Mouse (Mus musculus) lung, postnatal 25 days (tissue): Measurements from ENCODE around the gene Pde8a.
A peak's percentile ranks its signal among the peaks of the same experiment; 100 is the strongest.

Experiments
- DNase-seq: peaks from one replicate; pipeline ENCODE4 v3.0.0; 2022; ENCODE audit warnings: low spot score

Gene Pde8a

DNA sequence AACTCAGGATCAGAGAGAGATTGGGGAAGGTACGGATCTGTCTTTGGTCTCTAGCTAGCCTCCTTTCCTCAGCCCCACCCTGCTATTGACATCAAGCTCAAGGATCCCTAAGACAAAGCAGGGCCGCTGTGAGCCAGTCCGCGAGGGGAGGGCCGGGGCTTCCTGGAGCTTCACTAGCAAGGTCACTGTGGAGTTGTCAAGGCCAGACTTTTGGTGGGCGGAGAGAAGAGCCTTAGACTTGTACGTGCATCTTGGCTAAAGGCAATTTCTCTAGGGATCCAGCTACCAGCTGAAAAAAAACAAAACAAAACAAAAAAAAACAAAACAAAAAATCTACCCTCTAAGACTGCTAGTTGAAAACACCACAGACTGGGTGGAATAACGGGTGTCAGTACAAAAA lies 1.6 kb upstream of the Pde8a start:
- no peak for DNase-seq

DNA sequence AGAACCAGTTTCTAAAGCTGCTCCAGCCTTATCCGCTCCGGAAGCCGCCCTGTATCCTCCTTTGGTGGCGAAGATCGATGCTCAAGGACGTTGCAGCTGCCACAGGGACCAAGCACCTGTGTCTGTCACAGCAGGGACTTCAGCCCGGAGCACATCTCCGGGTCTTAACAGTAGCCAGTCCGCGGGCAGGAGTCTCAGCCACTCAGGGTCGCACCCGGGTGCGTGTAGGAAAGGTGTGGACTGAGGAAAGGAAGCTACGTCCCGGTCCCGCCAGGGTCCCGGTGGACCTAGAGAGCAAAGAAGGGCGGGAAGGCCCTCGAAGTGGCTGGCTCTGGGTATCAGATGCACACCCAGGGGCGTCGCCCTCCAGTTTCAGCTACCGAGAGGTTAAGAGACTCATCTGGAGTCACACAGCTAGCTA lies 1.1 kb upstream of the Pde8a start:
- peak; percentile 63 for DNase-seq

DNA sequence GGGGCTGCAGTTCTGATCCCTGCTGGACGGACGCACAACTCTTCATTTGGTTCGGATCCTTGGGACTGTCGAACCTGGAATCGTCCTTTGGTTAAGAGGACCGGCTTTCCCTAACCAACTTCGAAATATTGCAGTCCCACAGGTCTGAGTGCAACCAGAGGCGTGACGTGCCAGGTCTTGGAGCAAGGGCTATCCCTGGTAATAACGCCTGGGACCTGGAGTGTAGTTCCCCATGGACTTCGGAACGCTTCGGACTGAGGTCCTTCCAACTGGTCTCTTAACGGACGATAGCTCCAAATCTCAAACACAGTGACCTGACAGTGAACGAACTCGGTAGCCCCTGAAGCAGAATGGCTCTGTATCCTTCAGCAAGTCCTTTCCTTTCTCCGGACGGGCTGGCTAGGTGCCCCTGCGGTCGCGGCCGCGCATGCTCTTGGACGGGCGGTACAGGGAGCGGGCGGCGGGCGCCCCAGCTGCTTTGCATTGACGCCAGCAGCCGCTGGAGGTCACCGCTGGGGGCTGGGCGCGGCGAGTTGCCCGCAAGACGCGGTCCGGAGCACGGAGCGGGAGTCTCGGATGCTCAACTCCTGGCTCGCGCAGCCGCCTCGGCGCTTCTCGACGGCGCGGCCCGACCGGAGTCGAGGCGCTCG lies 574 bp upstream of the Pde8a start:
- peak; percentile 96 for DNase-seq

DNA sequence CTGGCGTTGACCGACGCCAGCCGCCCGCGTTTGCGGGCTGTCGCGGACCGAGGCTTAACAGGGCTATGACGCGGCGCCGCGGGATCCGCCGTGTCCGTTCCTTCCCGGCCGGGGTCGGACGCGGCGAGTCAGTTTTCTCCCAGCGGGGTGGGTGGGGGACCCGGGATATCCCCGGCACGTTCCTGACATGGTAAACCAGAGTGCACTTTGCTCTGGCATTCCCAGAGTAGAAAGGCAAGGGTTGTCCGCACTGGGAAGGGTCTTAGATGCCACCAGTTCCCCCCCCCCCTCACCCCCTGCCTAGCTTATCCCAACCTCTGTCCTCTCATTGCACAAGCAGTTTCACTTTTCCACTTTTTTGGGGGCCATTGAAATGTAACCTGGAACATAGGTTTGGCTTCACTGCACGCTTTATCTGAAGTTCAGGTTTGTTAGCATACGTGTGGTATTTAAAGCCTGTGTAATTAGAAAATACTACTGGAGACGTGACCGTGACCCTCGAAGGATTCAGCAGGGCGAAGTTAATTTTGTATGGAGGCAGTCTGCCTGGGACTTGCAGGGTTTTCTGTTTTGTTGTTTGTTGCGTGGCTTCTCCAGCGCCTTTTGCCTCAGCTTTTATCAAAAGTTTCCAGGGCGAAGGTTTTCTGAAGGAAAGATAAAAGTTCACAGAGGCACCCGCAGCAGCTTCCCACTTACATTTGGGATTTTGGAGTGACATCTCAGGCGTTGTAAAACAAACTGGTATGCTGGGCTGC lies 934 bp downstream of the Pde8a start:
- no peak for DNase-seq

DNA sequence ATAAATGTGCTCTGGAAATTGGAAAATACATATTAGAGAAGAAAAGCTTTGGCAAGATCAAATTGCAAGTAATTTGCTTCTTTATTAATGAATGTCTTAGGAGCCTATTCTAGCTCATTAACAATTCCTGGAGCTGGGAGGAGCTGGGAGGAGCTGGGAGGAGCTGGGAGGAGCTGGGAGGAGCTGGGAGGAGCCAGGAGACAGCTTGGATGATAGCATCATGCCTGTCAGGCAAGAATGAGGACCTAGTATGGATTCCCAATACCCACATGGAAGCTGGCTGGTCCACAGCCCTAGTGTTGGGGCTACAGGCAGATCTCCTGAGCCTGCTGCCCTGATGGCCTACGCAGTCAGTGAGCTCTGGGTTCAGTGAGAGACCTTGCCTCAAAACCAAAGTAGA lies 2.6 kb downstream of the Pde8a start:
- DNase-seq, result no peak

DNA sequence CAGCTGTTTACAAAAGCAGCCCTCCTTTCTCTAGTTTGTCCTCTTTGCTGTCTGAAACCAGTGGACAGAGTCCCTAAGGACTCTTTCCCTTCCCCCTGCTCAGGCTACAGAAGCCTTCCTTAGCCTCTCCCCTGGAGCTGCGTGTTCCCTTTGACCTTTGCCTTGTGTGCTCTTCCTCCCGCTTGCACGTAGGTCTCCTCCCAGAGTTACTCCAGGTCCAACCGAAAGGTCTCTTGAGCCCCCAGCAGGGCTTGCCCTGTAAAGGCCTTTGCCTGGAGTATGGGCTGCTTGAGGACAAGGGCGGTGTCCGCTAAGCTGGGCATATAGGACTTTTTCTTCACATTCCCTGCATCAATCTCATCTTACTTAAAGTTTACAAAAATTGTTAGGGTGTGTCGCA lies 5.9 kb downstream of the Pde8a start:
- no peak for DNase-seq

GRCm38 (mm10) chr7:81220381-81220780 lies 7.0 kb downstream of the Pde8a start:
- DNase-seq, result no peak

DNA sequence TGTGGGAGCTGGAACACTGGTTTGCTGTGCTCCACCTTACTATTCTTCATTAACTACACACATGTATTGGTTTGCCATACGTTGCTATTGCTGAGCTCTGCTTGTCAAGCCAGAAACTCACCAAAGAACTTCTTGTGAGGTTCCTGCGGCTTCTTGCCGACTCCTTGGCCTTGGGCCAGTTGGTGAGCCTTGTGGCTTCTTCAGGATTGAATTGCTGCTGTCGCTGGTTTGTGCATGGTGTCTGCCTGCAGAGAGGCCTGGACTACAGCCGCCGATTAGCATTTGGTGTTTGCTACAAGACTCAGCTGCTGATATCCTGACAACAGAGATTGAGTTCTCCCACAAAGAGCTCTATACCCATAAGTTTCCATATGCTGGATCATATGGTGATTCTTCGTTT lies 10.9 kb downstream of the Pde8a start:
- no peak for DNase-seq

- no peak for DNase-seq
Measured at GRCm38 (mm10) chr7:81230091-81230792, 16.8 kb downstream of the Pde8a start.

DNA sequence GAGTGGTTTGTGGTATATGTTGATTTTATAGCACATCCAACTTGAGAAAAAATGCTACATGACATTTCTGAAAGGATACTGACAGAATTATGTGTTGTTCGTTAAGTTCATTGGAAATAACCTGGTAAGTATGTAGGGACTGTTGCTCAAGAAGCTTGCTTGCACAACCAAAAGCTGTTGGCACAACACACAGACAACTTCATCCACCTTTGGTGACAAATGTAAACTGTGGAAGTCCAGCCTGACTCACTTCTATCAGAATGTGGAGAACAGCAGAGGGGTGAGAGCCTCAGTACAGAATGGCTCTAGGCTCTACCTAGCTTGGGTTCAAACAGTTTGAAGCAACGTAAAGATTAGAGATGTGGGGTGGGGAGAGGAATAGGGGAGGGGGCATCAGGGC lies 19.3 kb downstream of the Pde8a start:
- peak; percentile 43 for DNase-seq

DNA sequence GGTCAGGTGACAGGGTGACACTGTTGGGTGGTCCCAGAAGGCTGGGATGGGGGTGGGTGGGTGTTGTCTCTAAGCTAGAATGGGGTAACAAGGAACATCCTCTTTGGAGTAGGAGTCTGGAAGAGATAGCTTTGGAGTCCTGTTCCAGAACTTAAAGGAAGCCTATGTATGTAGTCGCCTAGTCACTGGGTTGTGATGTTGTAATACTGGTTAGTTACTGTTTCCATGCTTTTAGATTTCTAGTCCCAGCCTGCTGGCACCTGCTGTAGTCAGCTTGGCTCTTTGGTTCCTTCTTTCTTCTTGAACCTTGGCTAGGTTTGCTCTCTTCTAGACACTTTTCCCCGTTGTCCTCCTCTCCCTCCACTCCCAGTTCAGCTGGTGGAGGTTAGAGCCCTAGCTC lies 21.7 kb downstream of the Pde8a start:
- DNase-seq, result no peak

GRCm38 (mm10) chr7:81235600-81236223 lies 22.3 kb downstream of the Pde8a start:
- DNase-seq, result no peak

GRCm38 (mm10) chr7:81243361-81243760 lies 30.0 kb downstream of the Pde8a start:
- DNase-seq, result no peak

DNA sequence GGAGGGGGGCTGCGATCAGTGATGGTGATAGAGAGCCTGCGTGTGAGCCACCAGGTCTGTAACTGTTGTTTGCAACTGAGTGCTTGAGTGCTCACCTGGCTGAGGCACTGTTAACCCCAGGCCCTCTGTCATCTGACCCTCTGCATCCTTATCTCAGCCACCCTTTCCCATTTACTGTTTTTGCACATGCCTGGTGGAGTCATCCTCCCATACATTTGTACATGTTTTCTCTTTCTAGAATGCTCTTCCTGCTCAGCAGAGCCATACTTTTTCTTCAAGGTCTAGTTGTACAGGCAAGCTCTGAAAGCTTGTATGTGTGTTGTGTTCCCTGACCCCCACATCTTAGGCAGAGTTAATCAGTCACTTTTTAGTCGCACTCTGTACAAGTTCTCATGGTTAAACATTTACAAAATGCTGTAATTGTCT lies 36.5 kb downstream of the Pde8a start:
- no peak for DNase-seq

GRCm38 (mm10) chr7:81250601-81251000 lies 37.2 kb downstream of the Pde8a start:
- DNase-seq, result no peak

DNA sequence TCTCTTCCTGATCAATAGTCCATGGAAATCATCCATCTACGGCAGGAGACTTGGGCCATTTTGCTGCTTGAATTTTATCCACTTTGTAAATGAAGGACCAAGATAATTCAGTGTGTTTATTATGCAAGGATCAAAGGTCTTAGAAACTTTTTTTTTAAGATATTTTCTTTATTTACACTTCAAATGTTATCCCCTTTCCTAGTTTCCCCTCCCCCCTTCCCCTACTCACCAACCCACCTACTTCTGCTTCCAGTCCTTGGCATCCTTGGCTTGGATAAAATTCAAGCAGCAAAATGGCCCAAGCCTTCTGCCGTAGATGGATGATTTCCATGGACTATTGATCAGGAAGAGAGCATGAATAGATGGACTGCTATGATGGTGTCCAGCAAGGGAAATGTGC lies 38.1 kb downstream of the Pde8a start:
- DNase-seq, result no peak

DNA sequence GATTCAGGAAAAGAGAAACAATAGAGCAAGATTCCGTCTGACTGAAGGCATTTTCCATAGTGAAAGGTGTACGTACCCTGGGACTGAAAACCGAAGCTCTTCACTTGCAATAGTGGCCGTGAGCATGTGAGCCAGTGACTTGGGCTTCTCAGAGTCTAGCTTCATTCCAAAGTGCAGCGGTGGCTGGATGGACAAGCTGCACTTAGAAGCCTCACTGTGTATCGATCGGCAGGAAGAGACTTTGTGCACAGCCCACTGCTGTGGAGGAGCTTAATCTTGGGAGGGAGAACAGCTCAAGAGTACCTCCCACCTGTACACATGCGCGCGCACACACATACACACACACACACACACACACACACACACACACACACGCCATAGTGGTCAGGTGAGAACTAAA lies 39.9 kb downstream of the Pde8a start:
- no peak for DNase-seq

GRCm38 (mm10) chr7:81254579-81254978 lies 41.2 kb downstream of the Pde8a start:
- no peak for DNase-seq

DNA sequence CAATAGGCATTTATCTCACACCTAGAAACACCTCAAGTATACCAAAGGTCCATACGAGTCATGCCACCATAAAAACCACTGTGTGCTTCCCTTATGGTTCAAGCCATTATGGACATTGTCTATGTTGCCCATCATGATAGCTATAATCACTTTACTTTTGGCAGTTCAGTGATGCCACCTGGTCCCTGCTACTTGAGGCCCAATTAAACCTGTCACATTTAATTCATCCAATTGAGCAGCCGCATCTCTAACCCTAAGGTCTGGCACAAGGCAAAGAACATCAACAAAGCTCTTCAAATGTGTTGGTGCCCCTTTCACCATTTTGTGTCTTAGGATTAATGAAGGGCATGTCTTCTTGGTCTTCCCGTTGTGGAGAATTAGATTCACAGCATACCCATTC lies 42.1 kb downstream of the Pde8a start:
- no peak for DNase-seq

GRCm38 (mm10) chr7:81256773-81257172 lies 43.4 kb downstream of the Pde8a start:
- DNase-seq, result no peak

GRCm38 (mm10) chr7:81261548-81261947 lies 48.2 kb downstream of the Pde8a start:
- no peak for DNase-seq

GRCm38 (mm10) chr7:81272908-81273307 lies 59.5 kb downstream of the Pde8a start:
- no peak for DNase-seq

GRCm38 (mm10) chr7:81278966-81279365 lies 65.6 kb downstream of the Pde8a start:
- no peak for DNase-seq
